Mouse (Mus musculus) ovary, postnatal 14 days (tissue): ENCODE data around the gene Ppp1r35.

Experiments used
- DNase-seq: peaks from one replicate; pipeline ENCODE4 v3.0.0; 2022; ENCODE audit warnings: low spot score

The Ppp1r35 gene

GRCm38 (mm10) chr5:137826421-137826820, 47.8 kb downstream of the Ppp1r35 start:
- no peak for DNase-seq

- no peak for DNase-seq
These were observed 50.0 kb downstream of the Ppp1r35 start for GRCm38 (mm10) chr5:137828694-137829093.
